Mouse (Mus musculus) spleen, adult 2 months (tissue): ENCODE measurements around the gene Hoxc5.

Source experiments
- CTCF ChIP-seq: fragments of 200-500 bp; IDR thresholded peaks from 2 replicates; pipeline ENCODE4 v1.5.1; 2011; ENCODE audit warnings: mild to moderate bottlenecking, inconsistent platforms; ENCODE audit not compliant: insufficient read depth, insufficient read length, insufficient replicate concordance; ENCODE audit errors: extremely low read depth
- POLR2A ChIP-seq: fragments of 200-500 bp; IDR thresholded peaks from 2 replicates; pipeline ENCODE4 v1.6.1; 2011; ENCODE audit warnings: low read depth, low read length, inconsistent platforms

- no peak for TF ChIP-seq POLR2A
- no peak for TF ChIP-seq CTCF
Measured at GRCm38 (mm10) chr15:103042209-103042608, 75.0 kb downstream of the Hoxc5 start.
